Comparison of ENCODE assay signal across 9 mouse cellular contexts in genomic region chr11:101841998-101842772, GRCm38 (mm10). TPM values are rescaled to one million over a fixed set of nuclear protein-coding genes. Genes with fewer than 3 reads are reported as not detected.
A peak's percentile ranks its signal among the peaks of the same experiment; 100 is the strongest.
DNase-seq lines count a peak whose midpoint lies in the region; ATAC-seq lines count a peak whose summit lies in the region.
"Had no signal": no experiment of that assay in that cellular context is flagged by ENCODE, and none has a peak within 500 bp of the region (broad histone marks: within the 10 kb centered on the region; RNA-seq: fewer than 3 reads in every experiment).

No protein-coding gene starts in this region.

- peak overlapping the region; percentile 88 for H3K27ac ChIP-seq in heart, embryonic 10.5 days
- H3K27ac ChIP-seq: neural tube, embryonic 12.5 days had no signal

- H3K36me3 ChIP-seq in heart, embryonic 10.5 days, result no peaks in the 10 kb centered on the region
- H3K36me3 ChIP-seq: neural tube, embryonic 12.5 days had no signal

- intact Hi-C loops in heart, postnatal 10 days (cut with DNase I), result no loop called here

- ATAC-seq in granulocyte monocyte progenitor cell, adult 5-6 weeks (replicated peaks; ENCODE audit: poor library complexity, severe bottlenecking), result no peak

- peaks cover 20% of the 10 kb centered on the region for H3K4me1 ChIP-seq in heart, embryonic 10.5 days
- H3K4me1 ChIP-seq: neural tube, embryonic 12.5 days had no signal

- H3K4me3 ChIP-seq in heart, embryonic 10.5 days, result no peak overlapping the region
- H3K4me3 ChIP-seq: neural tube, embryonic 12.5 days had no signal

- peak; percentile 90 for DNase-seq in heart, embryonic 10.5 days (ENCODE audit: low spot score)
- DNase-seq in heart, adult 8-10 months (ENCODE audit: low spot score), result no peak
- DNase-seq in cerebellum, adult 11 months, result peak; percentile 65
- DNase-seq in heart, postnatal 10 days, result peak; percentile 62
- DNase-seq in lung, postnatal 14 days, result peak; percentile 8
- no peak for DNase-seq in spleen, postnatal 10 days (ENCODE audit: low spot score in 2 of 2)
- DNase-seq in ovary, postnatal 14 days (ENCODE audit: low spot score), result no peak

- H3K9me3 ChIP-seq in heart, embryonic 10.5 days, result no peaks in the 10 kb centered on the region

- WGBS in heart, embryonic 10.5 days, result 59% methylated on average over 15 of the region's 15 CpGs

- no peaks in the 10 kb centered on the region for H3K27me3 ChIP-seq in heart, embryonic 10.5 days (ENCODE audit: insufficient read depth, poor library complexity, severe bottlenecking)
- H3K27me3 ChIP-seq: neural tube, embryonic 12.5 days had no signal

RNA-seq across cellular contexts. Expression of gene Meox1, which starts 52.0 kb away (rescaled TPM):
- polyA plus RNA-seq in heart, embryonic 10.5 days (2016; fragmentation: Nextera tagmentation; extraction: Ambion mirVana), result 5.7 and 8.2 TPM in 2 replicates
- total RNA-seq in heart, adult 8-10 months (2022), result 1 to 10 TPM; 3.7 to 6.6 (median 6.3) TPM
- 10 to 100 TPM; 23.7 to 27.5 TPM for total RNA-seq in heart, postnatal 10 days (2021)
- not detected in 2 replicates for total RNA-seq in granulocyte monocyte progenitor cell, adult 5-6 weeks (2014; fragmentation: Nextera tagmentation)
- total RNA-seq in granulocyte monocyte progenitor cell, adult 5-6 weeks (2017), result not detected in 2 replicates

RNA-seq across cellular contexts. Expression of gene Etv4, which starts 57.0 kb away (rescaled TPM):
- polyA plus RNA-seq in heart, embryonic 10.5 days (2016; fragmentation: Nextera tagmentation; extraction: Ambion mirVana), result 9.4 and 10.8 TPM in 2 replicates
- under 1 TPM in 2 of 4 experiments, not detected in 2; 0.68 to 0.86 TPM for total RNA-seq in heart, adult 8-10 months (2022)
- 1 to 10 TPM; 2.1 to 2.7 TPM for total RNA-seq in heart, postnatal 10 days (2021)
- total RNA-seq in granulocyte monocyte progenitor cell, adult 5-6 weeks (2014; fragmentation: Nextera tagmentation), result not detected in 2 replicates
- not detected in 2 replicates for total RNA-seq in granulocyte monocyte progenitor cell, adult 5-6 weeks (2017)

Comparison
In these comparisons a context has a peak if more than half of its experiments do, and no peak if none do; other contexts are left out.
1. DNase-seq: peak in heart, embryonic 10.5 days (single experiment), cerebellum, adult 11 months (single experiment), heart, postnatal 10 days (2 of 2) and lung, postnatal 14 days (single experiment); none in heart, adult 8-10 months (single experiment), spleen, postnatal 10 days (0 of 2) and ovary, postnatal 14 days (single experiment).
2. RNA of gene Meox1, which starts 52.0 kb away (total RNA-seq): 23.7 to 27.5 TPM in heart, postnatal 10 days and 3.7 to 6.6 TPM in heart, adult 8-10 months; not detected in granulocyte monocyte progenitor cell, adult 5-6 weeks; every median in the first group is over 4 times any median in the second.